Mouse (Mus musculus) heart, postnatal 0 days (tissue): ENCODE measurements around the gene Rnf167. TPM values are rescaled to one million over a fixed set of nuclear protein-coding genes. Genes with fewer than 3 reads are reported as not detected.
A peak's percentile ranks its signal among the peaks of the same experiment; 100 is the strongest.

ENCODE experiments used
- ATAC-seq: fragments of 200-750 bp; cut with Nextera tagmentation; 2 replicates; pipeline ENCODE4 v1.8.0; 2017; ENCODE audit warnings: low read depth, moderate number of reproducible peaks, moderate library complexity; ENCODE audit not compliant: insufficient read depth
- DNase-seq: peaks from one replicate; pipeline ENCODE4 v3.0.0-alpha.2; 2016; ENCODE audit warnings: low spot score
- H3K27ac ChIP-seq: fragments of 300-500 bp; sonication (generic); 2 replicates; pipeline ENCODE4 v1.5.1; 2014; ENCODE audit warnings: low read depth, mild to moderate bottlenecking
- H3K27me3 ChIP-seq: fragments of 300-500 bp; sonication (generic); 2 replicates; pipeline ENCODE4 v1.6.1; 2014; ENCODE audit warnings: low read length, mixed read lengths; ENCODE audit not compliant: control insufficient read depth, insufficient read depth
- H3K36me3 ChIP-seq: fragments of 300-500 bp; sonication (generic); replicated peaks from 2 replicates; pipeline ENCODE4 v1.6.1; 2014; ENCODE audit warnings: low read length, mixed read lengths; ENCODE audit not compliant: control insufficient read depth, insufficient read depth
- H3K4me1 ChIP-seq: fragments of 300-500 bp; sonication (generic); 2 replicates; pipeline ENCODE4 v1.6.1; 2014; ENCODE audit warnings: antibody characterized with exemption; ENCODE audit not compliant: control insufficient read depth, insufficient read depth
- H3K4me2 ChIP-seq: fragments of 300-500 bp; sonication (generic); 2 replicates; pipeline ENCODE4 v1.6.1; 2014; ENCODE audit warnings: low read depth, mild to moderate bottlenecking, low read length, moderate library complexity
- H3K4me3 ChIP-seq: fragments of 300-500 bp; sonication (generic); 2 replicates; pipeline ENCODE4 v1.5.1; 2014; ENCODE audit warnings: low read depth, low read length
- H3K9ac ChIP-seq: fragments of 300-500 bp; sonication (generic); replicated peaks from 2 replicates; pipeline ENCODE4 v1.6.1; 2014; ENCODE audit warnings: low read depth, low read length, mixed read lengths
- H3K9me3 ChIP-seq: fragments of 300-500 bp; sonication (generic); replicated peaks from 2 replicates; pipeline ENCODE4 v1.6.1; 2016; ENCODE audit warnings: low read length; ENCODE audit not compliant: control insufficient read depth
- CTCF ChIP-seq: IDR thresholded peaks from 2 replicates; pipeline ENCODE4 v1.5.1; 2016; ENCODE audit warnings: antibody characterized with exemption, control low read depth, low read depth
- EP300 ChIP-seq: IDR thresholded peaks from 2 replicates; pipeline ENCODE4 v1.6.1; 2016; ENCODE audit warnings: antibody characterized with exemption, low read depth
- WGBS: fragments of 180-500 bp; shearing (Covaris S2); extraction: QIAGEN DNeasy Blood & Tissue Kit; methylation state at CpG from one replicate; pipeline ENCODE4 v1.1.7; 2014; 5-methylcytosine and 5-hydroxymethylcytosine counted together
- polyA plus RNA-seq: library from polyadenylated mRNA; unstranded; fragments of >200 nt; fragmentation: Nextera tagmentation; extraction: Ambion mirVana; gene quantifications from 2 replicates; pipeline ENCODE4 v1.2.1, GENCODE M21; 2015
- total RNA-seq: library from RNA; depleted of rRNA; stranded (reverse); fragments of >200 nt; gene quantifications from 2 replicates; pipeline ENCODE4 v1.2.3, GENCODE M21; 2014; ENCODE audit warnings: low replicate concordance

Gene Rnf167
- total and polyA plus RNA-seq, 2 experiments from 2014 or later, result 62.5 to 66.3 TPM

DNA sequence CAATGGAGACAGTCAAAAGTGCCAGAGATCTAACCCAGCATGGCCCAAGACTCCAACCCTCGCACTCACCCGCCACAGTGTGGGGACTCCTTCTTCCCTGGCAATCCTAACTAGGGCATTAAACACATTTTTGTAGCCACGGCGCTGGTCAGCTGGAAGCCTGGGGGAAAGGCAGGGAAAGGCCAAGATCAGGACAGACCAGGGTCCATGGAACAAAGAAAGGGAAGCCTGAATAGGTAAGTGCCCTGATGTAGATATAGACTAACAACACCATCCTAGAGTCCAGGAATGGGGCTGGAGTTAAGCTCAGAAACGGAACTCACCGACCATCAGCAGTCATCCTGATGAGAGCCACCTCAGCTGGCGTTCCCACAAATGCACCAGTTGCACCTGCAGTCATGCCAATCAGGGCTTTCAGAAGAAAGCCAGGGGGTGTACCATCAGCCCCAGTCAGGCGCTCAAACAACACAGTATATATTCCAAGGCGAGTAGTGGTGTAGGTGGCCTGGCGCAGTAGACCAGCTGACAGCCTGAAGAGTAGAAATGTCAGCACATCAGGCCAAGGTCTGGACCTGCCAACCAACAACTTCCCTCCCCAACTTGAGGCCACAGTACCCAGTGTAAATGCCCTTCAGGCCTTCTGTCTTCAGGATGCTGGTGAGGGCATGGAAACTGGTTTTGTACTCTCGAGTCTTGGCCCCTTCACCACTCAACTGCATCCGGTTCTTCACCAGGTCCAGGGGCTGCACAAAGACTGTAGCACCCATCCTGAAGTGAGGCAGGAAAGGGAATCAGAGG lies 1.4 kb upstream of the Rnf167 start:
- H3K4me3 ChIP-seq, result peak overlapping the region; percentile 80
- H3K9me3 ChIP-seq, result no peaks in the 10 kb centered on the region
- peak overlapping the region; percentile 78 for H3K4me2 ChIP-seq
- H3K36me3 ChIP-seq, result peaks cover 39% of the 10 kb centered on the region
- WGBS, result 61% methylated on average over 12 of the region's 12 CpGs
- peak overlapping the region; percentile 77 for H3K9ac ChIP-seq
- ATAC-seq (no peak; the same call in 1 of the 2 replicates), DNase-seq (peak; percentile 42)
- H3K27ac ChIP-seq, result peak overlapping the region; percentile 87
- H3K4me1 ChIP-seq, result peaks cover 8% of the 10 kb centered on the region; the same call in 1 of the 2 replicates
- no peaks in the 10 kb centered on the region for H3K27me3 ChIP-seq
- TF ChIP-seq CTCF (no peak), EP300 (no peak)

DNA sequence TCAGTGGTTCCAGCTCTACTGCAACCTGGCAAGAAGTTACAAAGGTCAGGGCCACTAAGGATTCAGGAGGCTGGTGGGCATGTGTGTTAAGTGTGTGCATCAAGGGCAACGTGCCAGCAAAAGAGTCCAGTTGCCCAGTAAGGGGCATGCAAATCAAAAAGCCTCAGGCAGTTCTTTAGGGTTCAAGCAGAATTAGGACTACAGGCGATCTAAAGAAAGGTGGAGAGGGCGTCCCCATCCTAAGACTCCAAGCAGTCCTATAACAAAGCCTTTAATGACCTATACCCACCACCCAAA lies 828 bp upstream of the Rnf167 start:
- DNase-seq, result peak; percentile 15
- ATAC-seq, result no peak
- Histone ChIP-seq H3K4me2 (peak overlapping the region; percentile 78), H3K36me3 (peaks cover 45% of the 10 kb centered on the region), H3K27ac (peak overlapping the region; percentile 87), H3K9ac (peak overlapping the region; percentile 77), H3K9me3 (no peaks in the 10 kb centered on the region), H3K27me3 (no peaks in the 10 kb centered on the region), H3K4me1 (peaks cover 8% of the 10 kb centered on the region; the same call in 1 of the 2 replicates), H3K4me3 (peak overlapping the region; percentile 80)
- 12% methylated on average over 3 of the region's 3 CpGs for WGBS
- TF ChIP-seq CTCF (no peak), EP300 (no peak)

DNA sequence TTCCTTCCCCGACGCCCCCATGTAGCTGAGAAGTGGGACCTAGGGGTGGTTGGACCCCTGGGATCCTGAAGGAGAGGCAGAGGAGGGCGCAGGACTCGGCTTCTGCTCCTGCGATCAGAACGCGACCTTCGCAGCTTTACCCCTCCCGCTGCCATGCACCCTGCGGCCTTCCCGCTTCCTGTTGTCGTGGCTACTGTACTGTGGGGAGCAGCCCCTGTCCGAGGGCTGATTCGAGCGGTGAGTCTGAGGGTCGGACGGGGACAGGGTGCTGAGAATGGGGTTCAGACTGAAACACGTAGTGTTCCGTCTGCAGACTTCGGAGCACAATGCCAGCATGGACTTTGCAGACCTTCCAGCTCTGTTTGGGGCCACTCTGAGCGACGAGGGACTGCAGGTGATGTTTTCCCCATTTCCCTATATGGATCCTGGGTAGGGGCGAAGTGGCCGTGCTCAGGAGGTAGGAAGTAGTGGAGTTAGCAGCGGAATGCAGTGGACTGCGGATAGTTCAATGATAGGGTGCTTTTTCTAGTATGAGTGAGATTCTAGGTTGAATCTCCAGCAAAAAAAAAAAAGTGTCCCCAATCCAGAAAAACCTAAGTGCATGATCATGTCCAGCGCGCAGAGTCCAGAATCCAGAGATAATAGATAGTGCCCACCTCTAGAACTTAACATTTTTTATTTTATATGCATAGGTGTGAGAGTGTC lies 833 bp downstream of the Rnf167 start:
- Histone ChIP-seq H3K27me3 (no peaks in the 10 kb centered on the region), H3K9me3 (no peaks in the 10 kb centered on the region), H3K4me2 (peak overlapping the region; percentile 95), H3K27ac (peak overlapping the region; percentile 97), H3K4me3 (peak overlapping the region; percentile 80), H3K4me1 (peaks cover 11% of the 10 kb centered on the region), H3K9ac (peak overlapping the region; percentile 86), H3K36me3 (peaks cover 61% of the 10 kb centered on the region)
- TF ChIP-seq EP300, result no peak
- 3% methylated on average over 28 of the region's 28 CpGs for WGBS
- ATAC-seq (no peak), DNase-seq (peak; percentile 16)

DNA sequence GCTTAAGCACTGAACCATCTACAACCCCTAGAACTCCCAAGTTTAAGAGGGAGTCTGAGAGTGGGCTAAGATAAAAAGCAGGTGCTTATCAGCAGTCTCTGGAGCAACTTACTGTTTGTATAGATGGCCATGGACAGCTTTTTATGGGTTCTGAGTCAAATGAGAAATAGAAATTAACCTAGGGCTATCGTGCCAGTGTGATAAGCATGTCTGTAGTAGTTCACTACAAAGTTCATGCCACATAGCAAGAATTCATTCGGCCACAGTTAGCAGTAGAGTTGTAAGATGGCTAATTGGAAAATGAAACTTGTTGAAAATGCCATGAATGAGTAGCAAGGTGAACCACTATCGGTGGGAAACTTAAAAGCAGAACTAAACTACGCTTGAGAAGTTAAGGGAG lies 1.5 kb downstream of the Rnf167 start:
- H3K4me1 ChIP-seq, result peaks cover 14% of the 10 kb centered on the region
- DNase-seq (no peak), ATAC-seq (no peak)
- WGBS, result 67% methylated on average over 4 of the region's 4 CpGs
- H3K27me3 ChIP-seq, result no peaks in the 10 kb centered on the region
- TF ChIP-seq EP300 (no peak), CTCF (no peak)
- H3K9me3 ChIP-seq, result no peaks in the 10 kb centered on the region
- no peak overlapping the region for H3K27ac ChIP-seq
- H3K4me3 ChIP-seq, result peak overlapping the region; percentile 80
- peaks cover 61% of the 10 kb centered on the region for H3K36me3 ChIP-seq
- H3K4me2 ChIP-seq, result peak overlapping the region; percentile 95
- peak overlapping the region; percentile 86 for H3K9ac ChIP-seq

DNA sequence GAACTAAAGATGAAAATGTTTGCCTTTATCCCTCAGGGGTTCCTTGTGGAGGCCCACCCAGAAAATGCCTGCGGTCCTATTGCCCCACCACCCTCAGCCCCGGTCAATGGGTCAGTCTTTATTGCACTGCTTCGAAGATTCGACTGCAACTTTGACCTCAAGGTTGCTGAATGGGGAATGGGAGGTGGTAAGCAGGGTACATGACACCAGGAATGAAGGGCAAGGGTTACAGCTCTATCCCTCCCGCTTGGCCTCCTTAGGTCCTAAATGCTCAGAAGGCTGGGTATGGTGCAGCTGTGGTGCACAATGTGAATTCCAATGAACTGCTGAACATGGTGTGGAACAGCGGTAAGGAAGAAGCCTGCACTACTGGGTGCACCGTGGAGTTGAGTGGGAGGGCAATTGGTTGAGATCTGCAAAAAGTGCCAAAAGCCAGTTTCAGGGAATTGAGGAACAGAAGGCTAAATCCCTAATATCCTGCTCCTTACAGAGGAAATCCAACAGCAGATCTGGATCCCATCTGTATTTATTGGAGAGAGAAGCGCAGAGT lies 2.2 kb downstream of the Rnf167 start:
- Histone ChIP-seq H3K36me3 (peaks cover 54% of the 10 kb centered on the region), H3K4me2 (no peak overlapping the region), H3K27ac (no peak overlapping the region), H3K9ac (no peak overlapping the region), H3K9me3 (no peaks in the 10 kb centered on the region), H3K4me1 (peaks cover 14% of the 10 kb centered on the region), H3K27me3 (no peaks in the 10 kb centered on the region), H3K4me3 (no peak overlapping the region)
- TF ChIP-seq CTCF (no peak), EP300 (no peak)
- DNase-seq, result no peak
- WGBS, result 80% methylated on average over 8 of the region's 8 CpGs
- no peak for ATAC-seq
